Mouse (Mus musculus): ENCODE results near the gene Rabggta.

GRCm38 (mm10) chr14:55765696-55766095 lies 43.6 kb upstream of the Rabggta start, which contains the start of gene Ltb4r1:
- TF ChIP-seq POLR2A (IDR thresholded peaks at IDR 0.05; ENCODE audit: low read depth, low read length): no peak
- TF ChIP-seq CTCF (IDR thresholded peaks at IDR 0.05; ENCODE audit: borderline replicate concordance, insufficient read depth, low read length): no peak
